Mouse (Mus musculus): ENCODE data around the gene Ambra1.

DNA sequence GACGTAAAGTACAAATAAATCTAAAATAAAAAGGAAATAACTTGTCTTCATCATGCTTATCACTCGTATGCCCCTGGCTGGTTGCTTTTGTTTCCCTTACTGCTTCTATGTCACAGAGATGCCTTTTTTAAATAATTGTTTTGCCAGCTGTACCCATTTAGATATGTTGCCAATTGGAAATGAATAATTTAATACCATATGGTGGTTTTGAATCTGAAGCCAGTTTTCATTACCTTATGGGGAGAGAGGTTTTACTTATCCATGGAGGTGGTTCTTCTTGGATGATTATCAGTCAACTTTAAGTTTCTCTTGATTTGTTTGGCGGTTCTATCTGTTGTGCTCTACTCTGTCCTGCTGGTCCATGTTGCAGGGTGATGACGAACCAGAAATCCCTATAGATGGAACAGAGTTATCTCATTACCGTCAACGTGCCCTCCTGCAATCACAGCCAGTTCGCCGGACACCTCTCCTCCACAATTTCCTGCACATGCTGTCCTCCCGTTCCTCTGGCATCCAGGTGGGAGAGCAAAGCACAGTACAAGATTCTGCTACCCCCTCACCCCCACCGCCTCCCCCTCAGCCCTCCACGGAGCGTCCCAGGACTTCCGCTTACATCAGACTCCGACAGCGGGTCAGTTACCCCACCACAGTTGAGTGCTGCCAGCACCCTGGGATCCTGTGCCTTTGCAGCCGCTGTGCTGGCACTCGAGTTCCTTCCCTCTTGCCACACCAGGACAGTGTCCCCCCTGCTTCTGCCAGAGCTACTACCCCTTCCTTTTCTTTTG, 42.2 kb downstream of the Ambra1 start:
- TF ChIP-seq GATA1 (IDR thresholded peaks at IDR 0.05; ENCODE audit: borderline replicate concordance, low read length) (no peak), FLI1 (IDR thresholded peaks at IDR 0.05; ENCODE audit: low read length) (no peak)

All from megakaryocyte, embryonic 14.5 days (primary cell).